Mouse (Mus musculus) embryonic facial prominence, embryonic 10.5 days (tissue): ENCODE results near the gene Spg7. TPM values are rescaled to one million over a fixed set of nuclear protein-coding genes. Genes with fewer than 3 reads are reported as not detected.
A peak's percentile ranks its signal among the peaks of the same experiment; 100 is the strongest.

Source experiments
- DNase-seq: peaks from one replicate; pipeline ENCODE4 v3.0.0-alpha.2; 2017; ENCODE audit warnings: low spot score
- H3K27ac ChIP-seq: fragments of 300-500 bp; sonication (generic); replicated peaks from 2 replicates; pipeline ENCODE4 v1.5.1; 2016; ENCODE audit warnings: mild to moderate bottlenecking
- H3K27me3 ChIP-seq: fragments of 300-500 bp; sonication (generic); replicated peaks from 2 replicates; pipeline ENCODE4 v1.6.1; 2016; ENCODE audit warnings: low read depth, mild to moderate bottlenecking; ENCODE audit not compliant: poor library complexity, severe bottlenecking
- H3K36me3 ChIP-seq: fragments of 300-500 bp; sonication (generic); replicated peaks from 2 replicates; pipeline ENCODE4 v1.6.1; 2016; ENCODE audit warnings: mild to moderate bottlenecking, moderate library complexity
- H3K4me1 ChIP-seq: fragments of 300-500 bp; sonication (generic); 2 replicates; pipeline ENCODE4 v1.6.1; 2016
- H3K4me3 ChIP-seq: fragments of 300-500 bp; sonication (generic); 2 replicates; pipeline ENCODE4 v1.5.1; 2016; ENCODE audit warnings: mild to moderate bottlenecking, moderate library complexity
- H3K9me3 ChIP-seq: fragments of 300-500 bp; sonication (generic); 2 replicates; pipeline ENCODE4 v1.6.1; 2016; ENCODE audit warnings: mild to moderate bottlenecking
- WGBS: fragments of 180-500 bp; shearing (Covaris S2); methylation state at CpG from one replicate; pipeline ENCODE4 v1.1.7; 2016; 5-methylcytosine and 5-hydroxymethylcytosine counted together
- polyA plus RNA-seq: library from polyadenylated mRNA; unstranded; fragments of >200 nt; fragmentation: Nextera tagmentation; extraction: Ambion mirVana; gene quantifications from 2 replicates; pipeline ENCODE4 v1.2.1, GENCODE M21; 2016

The Spg7 gene
- polyA plus RNA-seq, 1 experiment from 2014 or later, result 51.3 TPM

GRCm38 (mm10) chr8:123105553-123106326 lies 43.0 kb downstream of the Spg7 start:
- 68% methylated on average over 5 of the region's 5 CpGs for WGBS
- peak; percentile 25 for DNase-seq

GRCm38 (mm10) chr8:123106531-123106930 lies 43.8 kb downstream of the Spg7 start:
- no peak for DNase-seq
- WGBS, result 44% methylated on average over 2 of the region's 2 CpGs

More at GRCm38 (mm10) chr8:123105553-123106326, 43.0 kb downstream of the Spg7 start:
- no peaks in the 10 kb centered on the region for H3K9me3 ChIP-seq
- H3K4me1 ChIP-seq, result peaks cover 21% of the 10 kb centered on the region
- no peaks in the 10 kb centered on the region for H3K27me3 ChIP-seq
- no peak overlapping the region for H3K4me3 ChIP-seq
- peaks cover 34% of the 10 kb centered on the region for H3K36me3 ChIP-seq
- no peak overlapping the region for H3K27ac ChIP-seq

GRCm38 (mm10) chr8:123108010-123108409 lies 45.3 kb downstream of the Spg7 start:
- Histone ChIP-seq H3K4me3 (no peak overlapping the region), H3K36me3 (peaks cover 31% of the 10 kb centered on the region), H3K27me3 (no peaks in the 10 kb centered on the region), H3K9me3 (no peaks in the 10 kb centered on the region), H3K27ac (no peak overlapping the region), H3K4me1 (peaks cover 24% of the 10 kb centered on the region)
- WGBS, result 74% methylated on average over 1 of the region's 1 CpGs
- no peak for DNase-seq

More at GRCm38 (mm10) chr8:123106531-123106930, 43.8 kb downstream of the Spg7 start:
- Histone ChIP-seq H3K27me3 (no peaks in the 10 kb centered on the region), H3K27ac (no peak overlapping the region), H3K9me3 (no peaks in the 10 kb centered on the region), H3K4me1 (peaks cover 28% of the 10 kb centered on the region), H3K4me3 (no peak overlapping the region), H3K36me3 (peaks cover 34% of the 10 kb centered on the region)

GRCm38 (mm10) chr8:123108953-123109352 lies 46.2 kb downstream of the Spg7 start:
- no peak for DNase-seq
- 90% methylated on average over 5 of the region's 5 CpGs for WGBS
- H3K27me3 ChIP-seq, result no peaks in the 10 kb centered on the region
- peaks cover 22% of the 10 kb centered on the region for H3K36me3 ChIP-seq
- H3K27ac ChIP-seq, result no peak overlapping the region
- no peak overlapping the region for H3K4me3 ChIP-seq
- H3K4me1 ChIP-seq, result peaks cover 18% of the 10 kb centered on the region
- H3K9me3 ChIP-seq, result no peaks in the 10 kb centered on the region

GRCm38 (mm10) chr8:123110649-123111048 lies 47.9 kb downstream of the Spg7 start:
- WGBS, result 23% methylated on average over 4 of the region's 4 CpGs
- DNase-seq, result peak; percentile 78
- H3K4me3 ChIP-seq, result no peak overlapping the region
- H3K27ac ChIP-seq, result no peak overlapping the region
- H3K27me3 ChIP-seq, result peaks cover 11% of the 10 kb centered on the region
- peaks cover 5% of the 10 kb centered on the region for H3K36me3 ChIP-seq
- peaks cover 20% of the 10 kb centered on the region for H3K4me1 ChIP-seq
- H3K9me3 ChIP-seq, result no peaks in the 10 kb centered on the region

GRCm38 (mm10) chr8:123112892-123113291 lies 50.1 kb downstream of the Spg7 start:
- Histone ChIP-seq H3K27ac (no peak overlapping the region), H3K9me3 (no peaks in the 10 kb centered on the region), H3K4me3 (no peak overlapping the region), H3K36me3 (no peaks in the 10 kb centered on the region), H3K27me3 (peaks cover 34% of the 10 kb centered on the region), H3K4me1 (peaks cover 41% of the 10 kb centered on the region)
- 85% methylated on average over 9 of the region's 9 CpGs for WGBS
- no peak for DNase-seq

- no peak overlapping the region for H3K4me3 ChIP-seq
- DNase-seq, result no peak
- no peak overlapping the region for H3K27ac ChIP-seq
- peaks cover 45% of the 10 kb centered on the region for H3K27me3 ChIP-seq
- no peaks in the 10 kb centered on the region for H3K9me3 ChIP-seq
- WGBS, result 68% methylated on average over 2 of the region's 2 CpGs
- H3K36me3 ChIP-seq, result no peaks in the 10 kb centered on the region
- H3K4me1 ChIP-seq, result peaks cover 43% of the 10 kb centered on the region
Observed at GRCm38 (mm10) chr8:123113908-123114469, 51.2 kb downstream of the Spg7 start.

GRCm38 (mm10) chr8:123114644-123115043 lies 51.9 kb downstream of the Spg7 start:
- Histone ChIP-seq H3K27ac (no peak overlapping the region), H3K9me3 (no peaks in the 10 kb centered on the region), H3K27me3 (peaks cover 51% of the 10 kb centered on the region), H3K4me3 (no peak overlapping the region), H3K4me1 (peaks cover 43% of the 10 kb centered on the region), H3K36me3 (no peaks in the 10 kb centered on the region)
- 65% methylated on average over 3 of the region's 3 CpGs for WGBS
- no peak for DNase-seq

GRCm38 (mm10) chr8:123117127-123117731 lies 54.5 kb downstream of the Spg7 start, which contains the start of gene Cpne7:
Gene Cpne7, plus strand, starts transcription at chr8:123117374.
- Histone ChIP-seq H3K4me1 (peaks cover 35% of the 10 kb centered on the region), H3K27me3 (peaks cover 74% of the 10 kb centered on the region), H3K36me3 (no peaks in the 10 kb centered on the region), H3K27ac (no peak within 1 kb of the TSS; the same call in 1 of the 2 replicates), H3K4me3 (peak within 1 kb of the TSS; percentile 70), H3K9me3 (no peaks in the 10 kb centered on the region)
- under 1% methylated on average over 51 of the region's 51 CpGs for WGBS
- DNase-seq, result peak; percentile 47

- Histone ChIP-seq H3K27me3 (peaks cover 79% of the 10 kb centered on the region), H3K36me3 (no peaks in the 10 kb centered on the region), H3K27ac (no peak overlapping the region), H3K4me1 (peaks cover 37% of the 10 kb centered on the region), H3K9me3 (no peaks in the 10 kb centered on the region), H3K4me3 (peak overlapping the region; percentile 70)
- 3% methylated on average over 17 of the region's 17 CpGs for WGBS
- peak; percentile 36 for DNase-seq
Observed at GRCm38 (mm10) chr8:123117744-123118143, 55.0 kb downstream of the Spg7 start.

- DNase-seq, result no peak
- no peak overlapping the region for H3K4me3 ChIP-seq
- no peaks in the 10 kb centered on the region for H3K36me3 ChIP-seq
- WGBS, result 70% methylated on average over 9 of the region's 9 CpGs
- peaks cover 39% of the 10 kb centered on the region for H3K4me1 ChIP-seq
- H3K27me3 ChIP-seq, result peaks cover 95% of the 10 kb centered on the region
- no peaks in the 10 kb centered on the region for H3K9me3 ChIP-seq
- H3K27ac ChIP-seq, result no peak overlapping the region
Observed at GRCm38 (mm10) chr8:123122059-123122458, 59.3 kb downstream of the Spg7 start.

GRCm38 (mm10) chr8:123122670-123123069 lies 59.9 kb downstream of the Spg7 start:
- H3K4me3 ChIP-seq, result no peak overlapping the region
- no peaks in the 10 kb centered on the region for H3K36me3 ChIP-seq
- no peak for DNase-seq
- WGBS, result 82% methylated on average over 5 of the region's 5 CpGs
- H3K9me3 ChIP-seq, result no peaks in the 10 kb centered on the region
- peaks cover 95% of the 10 kb centered on the region for H3K27me3 ChIP-seq
- peaks cover 39% of the 10 kb centered on the region for H3K4me1 ChIP-seq
- no peak overlapping the region for H3K27ac ChIP-seq
